Mouse (Mus musculus) liver, adult (tissue): ENCODE results near the gene AI854703.

Source experiments
- GATA4 ChIP-seq: IDR thresholded peaks from 2 replicates; pipeline ENCODE4 v1.6.1; 2014; ENCODE audit warnings: mild to moderate bottlenecking, low read length; ENCODE audit not compliant: insufficient replicate concordance

AI854703 gene

GRCm38 (mm10) chr6:48668022-48668421, 41.5 kb downstream of the AI854703 start:
- TF ChIP-seq GATA4: no peak

GRCm38 (mm10) chr6:48669446-48669969, 42.9 kb downstream of the AI854703 start:
- no peak for TF ChIP-seq GATA4

GRCm38 (mm10) chr6:48674291-48675058, 47.9 kb downstream of the AI854703 start:
- no peak for TF ChIP-seq GATA4

GRCm38 (mm10) chr6:48675400-48675930, 48.9 kb downstream of the AI854703 start:
- TF ChIP-seq GATA4: no peak

GRCm38 (mm10) chr6:48675931-48676859, 49.6 kb downstream of the AI854703 start, which contains the start of gene Gimap9:
Gene Gimap9, plus strand, starts transcription at chr6:48676129.
- TF ChIP-seq GATA4: peak; percentile 35; the same call in 1 of the 2 replicates

- no peak for TF ChIP-seq GATA4
Measured at GRCm38 (mm10) chr6:48676860-48677415, 50.4 kb downstream of the AI854703 start.

- TF ChIP-seq GATA4: no peak
Measured at GRCm38 (mm10) chr6:48677492-48678345, 51.2 kb downstream of the AI854703 start.

GRCm38 (mm10) chr6:48678391-48678790, 51.8 kb downstream of the AI854703 start:
- TF ChIP-seq GATA4: no peak

GRCm38 (mm10) chr6:48679701-48680100, 53.1 kb downstream of the AI854703 start:
- no peak for TF ChIP-seq GATA4

- TF ChIP-seq GATA4: no peak
Measured at GRCm38 (mm10) chr6:48680421-48680820, 53.9 kb downstream of the AI854703 start.

- TF ChIP-seq GATA4: peak; percentile 37; the same call in 1 of the 2 replicates
Measured at GRCm38 (mm10) chr6:48681472-48682090, 55.0 kb downstream of the AI854703 start.

GRCm38 (mm10) chr6:48682271-48682670, 55.7 kb downstream of the AI854703 start:
- no peak for TF ChIP-seq GATA4
